Mouse (Mus musculus) adrenal gland, postnatal 36 days (tissue): ENCODE results near the gene Fam71e1. TPM values are rescaled to one million over a fixed set of nuclear protein-coding genes. Genes with fewer than 3 reads are reported as not detected.

ENCODE experiments used
- DNase-seq, 2 experiments: peaks; one replicate each; pipeline ENCODE4 v3.0.0; 2021; ENCODE audit warnings: mixed read lengths in 1 of 2
- microRNA-seq: library from miRNA; unstranded; fragments of <30 nt; microRNA quantifications from one replicate; pipeline ENCODE4 v1.2.0, GENCODE M21; 2021
- total RNA-seq, 2 experiments: library from RNA; stranded (reverse); gene quantifications; 2 replicates each; pipeline ENCODE4 v1.2.3; 2021

Fam71e1 gene
- total RNA-seq, 2 experiments from 2014 or later, result 8.5 to 9.5 TPM

GRCm38 (mm10) chr7:44534242-44534641 is 37.9 kb downstream of the Fam71e1 start:
- DNase-seq, result no peak

GRCm38 (mm10) chr7:44534656-44535441 is 38.5 kb downstream of the Fam71e1 start:
- DNase-seq, result no peak

- DNase-seq, result no peak
These were observed 39.5 kb downstream of the Fam71e1 start for GRCm38 (mm10) chr7:44535657-44536589.

- no peak for DNase-seq
These were observed 40.2 kb downstream of the Fam71e1 start for GRCm38 (mm10) chr7:44536590-44536968.

GRCm38 (mm10) chr7:44537009-44537408 is 40.6 kb downstream of the Fam71e1 start:
- no peak for DNase-seq

- DNase-seq, result no peak
These were observed 41.1 kb downstream of the Fam71e1 start for GRCm38 (mm10) chr7:44537496-44537895.

GRCm38 (mm10) chr7:44538756-44539624 is 42.6 kb downstream of the Fam71e1 start:
- DNase-seq, result no peak

- no peak for DNase-seq
These were observed 46.2 kb downstream of the Fam71e1 start for GRCm38 (mm10) chr7:44542555-44542954.

GRCm38 (mm10) chr7:44543071-44543470 is 46.7 kb downstream of the Fam71e1 start:
- no peak for DNase-seq

- no peak for DNase-seq
These were observed 49.9 kb downstream of the Fam71e1 start for GRCm38 (mm10) chr7:44546274-44546673.

GRCm38 (mm10) chr7:44547041-44547440 is 50.7 kb downstream of the Fam71e1 start:
- no peak for DNase-seq

GRCm38 (mm10) chr7:44547725-44548124 is 51.3 kb downstream of the Fam71e1 start:
- no peak for DNase-seq

GRCm38 (mm10) chr7:44548497-44549087 is 52.2 kb downstream of the Fam71e1 start, which contains the start of gene Pold1:
Gene Pold1 (minus strand): TSS chr7:44548849.
- DNase-seq, result peak; percentile 100

- no peak for DNase-seq
These were observed 53.4 kb downstream of the Fam71e1 start for GRCm38 (mm10) chr7:44549621-44550408.

GRCm38 (mm10) chr7:44550409-44550678 is 54.0 kb downstream of the Fam71e1 start:
- DNase-seq, result no peak

Small RNAs within 50 kb of the gene (microRNA-seq; reads per million reads assigned to microRNA genes)
- 1.7 reads per million for gene Mir7052
- not detected for gene Mir7053

Other genes with a start within 250 kb of the Fam71e1 start
- under 1 TPM; 0.43 to 0.63 TPM for gene 1700028J19Rik, start 249.9 kb upstream of the Fam71e1 start, total RNA-seq
- gene 2410002F23Rik, start 249.9 kb upstream of the Fam71e1 start, total RNA-seq, result 100 to 1,000 TPM in 1 of 2 experiments, 10 to 100 TPM in 1; 99.6 to 120 TPM
- gene Acp4, start 239.2 kb upstream of the Fam71e1 start, total RNA-seq, result not detected
- gene Gm15517, start 235.1 kb upstream of the Fam71e1 start, total RNA-seq, result not detected
- 1 to 10 TPM; 4.1 TPM for gene Clec11a, start 189.7 kb upstream of the Fam71e1 start, total RNA-seq
- 1 to 10 TPM; 5.2 to 6.7 TPM for gene Shank1, start 186.3 kb upstream of the Fam71e1 start, total RNA-seq
- gene Syt3, start 112.5 kb upstream of the Fam71e1 start, total RNA-seq, result 1 to 10 TPM; 3.0 to 4.7 TPM
- under 1 TPM; 0.63 to 0.99 TPM for gene 1700008O03Rik, start 110.8 kb upstream of the Fam71e1 start, total RNA-seq
- gene Lrrc4b, start 67.6 kb upstream of the Fam71e1 start, total RNA-seq, result 1 to 10 TPM; 3.9 to 4.9 TPM
- gene Aspdh, start 31.2 kb upstream of the Fam71e1 start, total RNA-seq, result under 1 TPM in 1 of 2 experiments, not detected in 1; 0.63 TPM
- gene Josd2, start 28.6 kb upstream of the Fam71e1 start, total RNA-seq, result 10 to 100 TPM; 53.9 to 61.0 TPM
- gene Emc10, start 52 bp upstream of the Fam71e1 start, total RNA-seq, result 10 to 100 TPM; 91.2 to 99.2 TPM
- gene Mybpc2, start 28.1 kb downstream of the Fam71e1 start, total RNA-seq, result not detected
- under 1 TPM; 0.30 to 0.49 TPM for gene Spib, start 35.5 kb downstream of the Fam71e1 start, total RNA-seq
- 10 to 100 TPM; 12.6 to 17.0 TPM for gene Pold1, start 52.3 kb downstream of the Fam71e1 start, total RNA-seq
- gene Nr1h2, start 57.4 kb downstream of the Fam71e1 start, total RNA-seq, result 100 to 1,000 TPM in 1 of 2 experiments, 10 to 100 TPM in 1; 98.5 to 113 TPM
- under 1 TPM; 0.40 to 0.89 TPM for gene Napsa, start 75.8 kb downstream of the Fam71e1 start, total RNA-seq
- gene Kcnc3, start 94.1 kb downstream of the Fam71e1 start, total RNA-seq, result 1 to 10 TPM; 2.6 to 3.9 TPM
- 1 to 10 TPM; 3.0 to 4.9 TPM for gene Myh14, start 174.3 kb downstream of the Fam71e1 start, total RNA-seq
- gene Izumo2, start 212.2 kb downstream of the Fam71e1 start, total RNA-seq, result not detected